Mouse (Mus musculus): ENCODE data around the gene Rab6b. TPM values are rescaled to one million over a fixed set of nuclear protein-coding genes. Genes with fewer than 3 reads are reported as not detected.
A peak's percentile ranks its signal among the peaks of the same experiment; 100 is the strongest.
"Not testable (repeated sequence)": the region's sequence is repeated elsewhere in the genome, so short reads cannot be mapped to it uniquely, and the experiment has no call there.

The Rab6b gene
- total RNA-seq, 2 experiments from 2014 or later = 0.38 to 1.8 TPM

- no peak for ATAC-seq (replicated peaks; ENCODE audit: low FRiP score, low TSS enrichment, poor library complexity, severe bottlenecking)
Observed at GRCm38 (mm10) chr9:103134450-103135030, 23.0 kb downstream of the Rab6b start.

GRCm38 (mm10) chr9:103139481-103139880, 27.9 kb downstream of the Rab6b start:
- no peak for ATAC-seq (replicated peaks; ENCODE audit: low FRiP score, low TSS enrichment, poor library complexity, severe bottlenecking)

- no peak for ATAC-seq (replicated peaks; ENCODE audit: low FRiP score, low TSS enrichment, poor library complexity, severe bottlenecking)
Observed at GRCm38 (mm10) chr9:103140384-103140783, 28.8 kb downstream of the Rab6b start.

GRCm38 (mm10) chr9:103141266-103141665, 29.7 kb downstream of the Rab6b start:
- ATAC-seq (replicated peaks; ENCODE audit: low FRiP score, low TSS enrichment, poor library complexity, severe bottlenecking) = no peak

GRCm38 (mm10) chr9:103143881-103144280, 32.3 kb downstream of the Rab6b start:
- ATAC-seq (replicated peaks; ENCODE audit: low FRiP score, low TSS enrichment, poor library complexity, severe bottlenecking) = no peak

- ATAC-seq (replicated peaks; ENCODE audit: low FRiP score, low TSS enrichment, poor library complexity, severe bottlenecking) = no peak
Observed at GRCm38 (mm10) chr9:103145351-103145750, 33.8 kb downstream of the Rab6b start.

- no peak for ATAC-seq (replicated peaks; ENCODE audit: low FRiP score, low TSS enrichment, poor library complexity, severe bottlenecking)
Observed at GRCm38 (mm10) chr9:103146257-103146656, 34.7 kb downstream of the Rab6b start.

- peak; percentile 86 for ATAC-seq (replicated peaks; ENCODE audit: low FRiP score, low TSS enrichment, poor library complexity, severe bottlenecking)
Observed at GRCm38 (mm10) chr9:103146703-103147102, 35.1 kb downstream of the Rab6b start.

- no peak for ATAC-seq (replicated peaks; ENCODE audit: low FRiP score, low TSS enrichment, poor library complexity, severe bottlenecking)
Observed at GRCm38 (mm10) chr9:103147103-103147502, 35.5 kb downstream of the Rab6b start.

GRCm38 (mm10) chr9:103149074-103149799, 37.6 kb downstream of the Rab6b start:
- ATAC-seq (replicated peaks; ENCODE audit: low FRiP score, low TSS enrichment, poor library complexity, severe bottlenecking) = no peak

GRCm38 (mm10) chr9:103153286-103153685, 41.7 kb downstream of the Rab6b start:
- ATAC-seq (replicated peaks; ENCODE audit: low FRiP score, low TSS enrichment, poor library complexity, severe bottlenecking) = no peak

- ATAC-seq (replicated peaks; ENCODE audit: low FRiP score, low TSS enrichment, poor library complexity, severe bottlenecking) = no peak
Observed at GRCm38 (mm10) chr9:103154568-103154967, 43.0 kb downstream of the Rab6b start.

- ATAC-seq (replicated peaks; ENCODE audit: low FRiP score, low TSS enrichment, poor library complexity, severe bottlenecking) = not testable (repeated sequence)
Observed at GRCm38 (mm10) chr9:103155158-103155557, 43.6 kb downstream of the Rab6b start.

GRCm38 (mm10) chr9:103163806-103164205, 52.2 kb downstream of the Rab6b start:
- ATAC-seq (replicated peaks; ENCODE audit: low FRiP score, low TSS enrichment, poor library complexity, severe bottlenecking) = no peak

GRCm38 (mm10) chr9:103168046-103168445, 56.5 kb downstream of the Rab6b start:
- no peak for ATAC-seq (replicated peaks; ENCODE audit: low FRiP score, low TSS enrichment, poor library complexity, severe bottlenecking)

GRCm38 (mm10) chr9:103168771-103169170, 57.2 kb downstream of the Rab6b start:
- ATAC-seq (replicated peaks; ENCODE audit: low FRiP score, low TSS enrichment, poor library complexity, severe bottlenecking) = no peak

GRCm38 (mm10) chr9:103174771-103175519, 63.4 kb downstream of the Rab6b start:
- peak; percentile 61; the same call in 1 of the 2 replicates for ATAC-seq (replicated peaks; ENCODE audit: low FRiP score, low TSS enrichment, poor library complexity, severe bottlenecking)

- no peak for ATAC-seq (replicated peaks; ENCODE audit: low FRiP score, low TSS enrichment, poor library complexity, severe bottlenecking)
Observed at GRCm38 (mm10) chr9:103175692-103176091, 64.1 kb downstream of the Rab6b start.

GRCm38 (mm10) chr9:103180303-103180702, 68.7 kb downstream of the Rab6b start:
- ATAC-seq (replicated peaks; ENCODE audit: low FRiP score, low TSS enrichment, poor library complexity, severe bottlenecking) = peak; percentile 72

- peak; percentile 93 for ATAC-seq (replicated peaks; ENCODE audit: low FRiP score, low TSS enrichment, poor library complexity, severe bottlenecking)
Observed at GRCm38 (mm10) chr9:103180807-103181565, 69.4 kb downstream of the Rab6b start.
